Mouse (Mus musculus) ES-Bruce4 (cell line): ENCODE data around the gene Trappc3.

ENCODE experiments used
- CTCF ChIP-seq: IDR thresholded peaks from one replicate; pipeline ENCODE4 v1.8.1; 2011; ENCODE audit warnings: low read depth, low read length
- POLR2A ChIP-seq: IDR thresholded peaks from one replicate; pipeline ENCODE4 v1.8.1; 2011; ENCODE audit warnings: low read length; ENCODE audit not compliant: insufficient read depth

GRCm38 (mm10) chr4:126255113-126256001 lies 6.8 kb upstream of the Trappc3 start:
- TF ChIP-seq POLR2A (no peak), CTCF (no peak)
